Mouse (Mus musculus): Measurements from ENCODE around the gene Nrarp.

DNA sequence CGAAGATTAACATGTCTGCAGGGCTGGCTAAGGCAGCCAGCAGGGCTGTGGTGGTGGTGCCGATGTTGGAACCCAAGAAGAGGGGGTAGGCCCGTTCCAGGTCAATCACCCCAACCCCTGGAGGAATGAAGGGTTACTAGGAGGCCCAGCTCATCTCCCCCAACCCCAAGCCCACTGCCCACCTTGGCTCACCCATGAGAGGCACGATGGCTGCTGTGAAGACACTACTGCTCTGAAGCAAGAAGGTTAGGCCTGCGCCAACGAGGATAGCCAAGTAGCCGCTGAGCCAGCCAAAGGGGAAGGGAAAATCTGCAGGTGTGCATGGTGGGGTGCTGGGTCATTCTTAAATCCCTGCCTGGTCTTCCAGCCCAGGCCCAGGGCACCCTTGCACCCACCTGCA lies 50.0 kb downstream of the Nrarp start:
- TF ChIP-seq CTCF (conservative IDR thresholded peaks at IDR 0.05 in 1 of 2, IDR thresholded peaks at IDR 0.05 in 1 of 2; ENCODE audit: low read depth in 2 of 2, low read length in 2 of 2) (no peak), EP300 (IDR thresholded peaks at IDR 0.05; ENCODE audit: low read length) (no peak), GABPA (IDR thresholded peaks at IDR 0.05; ENCODE audit: insufficient replicate concordance, low read depth, low read length) (no peak), JUND (conservative IDR thresholded peaks at IDR 0.05; ENCODE audit: low read depth, low read length) (no peak), POLR2A (IDR thresholded peaks at IDR 0.05; ENCODE audit: low read depth, low read length) (no peak), ZKSCAN1 (IDR thresholded peaks at IDR 0.05; ENCODE audit: borderline replicate concordance, low read depth, low read length) (no peak), TCF12 (IDR thresholded peaks at IDR 0.05; ENCODE audit: low read depth, low read length) (no peak), HCFC1 (IDR thresholded peaks at IDR 0.05; ENCODE audit: low read depth, low read length) (no peak), CHD1 (IDR thresholded peaks at IDR 0.05; ENCODE audit: low read depth, low read length) (no peak), PAX5 (IDR thresholded peaks at IDR 0.05; ENCODE audit: low read length) (no peak), ZC3H11A (IDR thresholded peaks at IDR 0.05; ENCODE audit: low read depth, low read length) (no peak), CHD2 (IDR thresholded peaks at IDR 0.05; ENCODE audit: low read length) (no peak)

All from CH12.LX (cell line).